Mouse (Mus musculus): ENCODE measurements around the gene Vwa8. TPM values are rescaled to one million over a fixed set of nuclear protein-coding genes. Genes with fewer than 3 reads are reported as not detected.

Vwa8 gene
- 100 to 1,000 TPM in 24 of 26 experiments, 10 to 100 TPM in 2; 81.2 to 225 (median 145) TPM for total RNA-seq (2018; cell fraction: chromatin; rRNA removed)
- 10 to 100 TPM; 16.5 to 43.5 (median 27.6) TPM for total RNA-seq (2018; cell fraction: cytosol; rRNA removed)
- 100 to 1,000 TPM in 3 of 26 experiments, 10 to 100 TPM in 23; 36.0 to 129 (median 69.1) TPM for total RNA-seq (2018; cell fraction: nucleus; rRNA removed)
- 22.3 to 41.6 TPM (median 22.7 TPM) in 3 replicates for polyA plus RNA-seq (2018)

GRCm38 (mm10) chr14:78848941-78849911 is at the start of gene Vwa8:
Gene Vwa8, plus strand, starts transcription at chr14:78849052.
- Histone ChIP-seq H3K79me2 (ENCODE audit: inconsistent target) (peaks cover 39% of the 10 kb centered on the region), H3K27ac (peak within 1 kb of the TSS; percentile 37), H3K36me3 (ENCODE audit: inconsistent target) (no peaks in the 10 kb centered on the region), H3K4me3 (ENCODE audit: inconsistent target) (peak within 1 kb of the TSS; percentile 50)
- WGBS (ENCODE audit: missing documents): 2% methylated on average over 56 of the region's 61 CpGs

DNA sequence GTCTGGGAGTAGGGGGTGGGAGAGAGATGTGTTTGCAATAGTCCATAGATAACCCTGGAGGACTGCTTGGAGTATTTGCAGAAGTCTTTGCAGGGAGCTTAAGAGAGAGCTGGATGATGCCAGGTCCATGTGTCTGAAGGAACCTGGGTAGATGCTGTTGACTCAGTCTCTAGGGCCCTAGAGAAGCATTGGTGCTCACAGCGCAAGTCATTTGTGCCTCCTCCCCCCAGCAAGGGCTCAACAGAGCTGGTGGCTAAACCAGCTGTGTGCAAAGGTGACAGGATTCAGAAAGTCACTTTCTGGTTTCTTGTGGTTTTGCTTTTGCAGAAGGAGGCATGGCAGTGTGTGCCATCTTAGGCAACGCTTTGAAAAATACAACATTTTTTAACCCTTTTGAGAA is 46.5 kb upstream of the Vwa8 start:
- WGBS (ENCODE audit: missing documents): 49% methylated on average over 2 of the region's 2 CpGs
- Histone ChIP-seq H3K4me3 (ENCODE audit: inconsistent target) (no peak overlapping the region), H3K79me2 (ENCODE audit: inconsistent target) (no peaks in the 10 kb centered on the region), H3K36me3 (ENCODE audit: inconsistent target) (no peaks in the 10 kb centered on the region), H3K27ac (no peak overlapping the region)

DNA sequence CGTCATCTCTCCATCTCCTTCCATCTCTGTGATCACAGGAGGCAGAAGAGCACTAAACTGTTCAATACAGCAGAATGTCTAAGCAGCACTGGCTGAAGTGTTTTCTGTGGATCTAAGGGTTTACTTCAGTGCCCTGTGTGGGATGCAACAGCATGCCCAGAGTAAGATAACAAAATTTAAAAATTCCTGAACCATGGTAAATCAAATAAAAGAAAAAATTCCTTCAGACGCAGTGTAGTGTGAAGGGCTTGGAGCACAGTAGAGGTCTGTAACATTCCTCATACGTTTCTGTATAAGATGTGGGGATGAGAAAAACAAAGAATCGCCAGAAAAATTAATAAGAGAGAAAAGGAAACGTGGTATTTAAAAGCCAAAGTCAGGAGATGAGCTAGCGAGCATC is 44.9 kb upstream of the Vwa8 start:
- Histone ChIP-seq H3K27ac (no peak overlapping the region), H3K36me3 (ENCODE audit: inconsistent target) (no peaks in the 10 kb centered on the region), H3K4me3 (ENCODE audit: inconsistent target) (no peak overlapping the region), H3K79me2 (ENCODE audit: inconsistent target) (no peaks in the 10 kb centered on the region)
- 94% methylated on average over 6 of the region's 6 CpGs for WGBS (ENCODE audit: missing documents)

GRCm38 (mm10) chr14:78812896-78813295 is 36.0 kb upstream of the Vwa8 start:
- WGBS (ENCODE audit: missing documents): 91% methylated on average over 2 of the region's 2 CpGs
- Histone ChIP-seq H3K79me2 (ENCODE audit: inconsistent target) (no peaks in the 10 kb centered on the region), H3K36me3 (ENCODE audit: inconsistent target) (no peaks in the 10 kb centered on the region), H3K4me3 (ENCODE audit: inconsistent target) (no peak overlapping the region), H3K27ac (no peak overlapping the region)

DNA sequence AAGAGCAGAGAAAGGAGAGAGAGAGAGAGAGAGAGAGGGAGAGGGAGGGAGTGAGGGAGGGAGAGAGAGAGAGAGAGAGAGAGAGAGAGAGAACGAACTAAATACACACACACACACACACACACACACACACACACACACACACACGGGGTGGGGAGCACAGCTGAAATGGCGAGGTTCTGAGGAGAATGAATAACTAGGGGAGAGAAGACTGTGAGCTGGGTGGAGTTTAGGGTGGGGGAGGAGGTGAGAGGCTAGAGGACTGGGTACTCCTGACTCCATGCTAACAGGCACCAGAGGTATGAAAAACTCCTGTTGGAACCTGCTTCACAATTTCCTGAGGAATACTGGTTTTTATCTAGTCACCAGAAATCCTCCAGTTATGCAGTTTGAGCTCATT is 32.4 kb upstream of the Vwa8 start:
- Histone ChIP-seq H3K27ac (no peak overlapping the region), H3K4me3 (ENCODE audit: inconsistent target) (no peak overlapping the region), H3K79me2 (ENCODE audit: inconsistent target) (no peaks in the 10 kb centered on the region), H3K36me3 (ENCODE audit: inconsistent target) (no peaks in the 10 kb centered on the region)
- no CpG with 5 or more reads among the region's 3 CpGs for WGBS (ENCODE audit: missing documents)

GRCm38 (mm10) chr14:78817651-78818050 is 31.2 kb upstream of the Vwa8 start:
- Histone ChIP-seq H3K36me3 (ENCODE audit: inconsistent target) (no peaks in the 10 kb centered on the region), H3K4me3 (ENCODE audit: inconsistent target) (no peak overlapping the region), H3K79me2 (ENCODE audit: inconsistent target) (no peaks in the 10 kb centered on the region), H3K27ac (no peak overlapping the region)
- 96% methylated on average over 3 of the region's 3 CpGs for WGBS (ENCODE audit: missing documents)

- Histone ChIP-seq H3K4me3 (ENCODE audit: inconsistent target) (no peak overlapping the region), H3K27ac (no peak overlapping the region), H3K36me3 (ENCODE audit: inconsistent target) (no peaks in the 10 kb centered on the region), H3K79me2 (ENCODE audit: inconsistent target) (no peaks in the 10 kb centered on the region)
- WGBS (ENCODE audit: missing documents): 77% methylated on average over 2 of the region's 3 CpGs
Observed at GRCm38 (mm10) chr14:78818406-78818805, 30.4 kb upstream of the Vwa8 start.

DNA sequence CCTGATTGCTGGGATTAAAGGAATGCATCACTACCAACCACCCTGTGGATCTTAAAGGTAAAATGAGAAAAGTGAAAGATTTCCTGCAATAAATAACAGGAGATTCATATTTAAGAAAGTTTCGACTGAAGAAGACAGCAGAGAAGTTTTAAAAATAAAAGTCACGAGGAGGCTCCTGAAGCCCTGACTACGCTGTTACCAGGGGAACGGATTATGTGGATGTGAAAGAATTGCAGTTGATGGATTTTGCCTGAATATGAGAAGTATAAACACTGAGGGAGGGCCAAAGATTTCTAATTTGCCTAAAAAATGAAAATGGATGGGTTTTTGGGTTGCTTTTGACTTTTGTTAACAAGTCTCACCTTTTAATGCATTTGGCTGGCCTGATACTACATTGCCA is 24.8 kb upstream of the Vwa8 start:
- WGBS (ENCODE audit: missing documents): 78% methylated on average over 4 of the region's 4 CpGs
- Histone ChIP-seq H3K36me3 (ENCODE audit: inconsistent target) (no peaks in the 10 kb centered on the region), H3K27ac (no peak overlapping the region), H3K79me2 (ENCODE audit: inconsistent target) (no peaks in the 10 kb centered on the region), H3K4me3 (ENCODE audit: inconsistent target) (no peak overlapping the region)

DNA sequence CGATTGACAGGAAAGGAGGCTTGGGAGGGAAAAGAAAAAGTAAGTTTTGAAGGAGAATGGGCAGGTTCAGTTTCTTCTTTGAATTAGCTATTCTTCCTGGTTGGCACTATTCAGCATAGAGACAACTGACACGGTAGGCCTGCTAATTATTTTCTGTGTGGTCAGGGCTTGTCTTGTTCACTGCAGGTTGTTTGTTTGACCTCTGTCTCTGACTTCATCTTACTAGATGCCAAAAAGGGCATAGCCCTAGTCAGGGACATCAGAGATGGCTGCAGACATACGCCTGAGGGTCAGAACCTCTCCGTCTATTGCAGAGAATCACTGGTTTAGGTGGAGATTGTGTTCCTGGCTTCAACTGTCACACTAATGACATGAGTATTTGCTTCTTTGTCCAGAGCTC is 24.3 kb upstream of the Vwa8 start:
- 93% methylated on average over 4 of the region's 4 CpGs for WGBS (ENCODE audit: missing documents)
- Histone ChIP-seq H3K36me3 (ENCODE audit: inconsistent target) (no peaks in the 10 kb centered on the region), H3K79me2 (ENCODE audit: inconsistent target) (no peaks in the 10 kb centered on the region), H3K27ac (no peak overlapping the region), H3K4me3 (ENCODE audit: inconsistent target) (no peak overlapping the region)

DNA sequence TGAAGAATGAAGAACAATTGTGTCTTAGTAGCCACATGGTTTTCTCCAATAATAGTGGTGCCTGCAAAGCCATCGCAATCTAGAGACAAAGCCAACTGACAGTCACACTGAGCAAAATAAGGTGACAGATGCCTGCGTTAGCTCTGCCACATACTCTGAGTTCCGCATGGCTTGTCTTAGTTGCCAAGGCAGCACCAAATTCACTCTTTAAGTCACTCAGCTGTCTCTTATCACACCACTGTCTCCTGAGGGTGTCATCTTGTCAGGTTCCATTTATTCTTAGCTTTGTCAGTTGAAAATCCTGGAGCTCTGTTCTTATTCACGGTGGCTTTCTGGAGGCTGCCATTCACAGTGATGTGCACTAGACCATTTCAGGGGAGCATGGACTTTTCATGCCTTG is 17.7 kb upstream of the Vwa8 start:
- WGBS (ENCODE audit: missing documents): 95% methylated on average over 4 of the region's 4 CpGs
- Histone ChIP-seq H3K4me3 (ENCODE audit: inconsistent target) (no peak overlapping the region), H3K27ac (no peak overlapping the region), H3K36me3 (ENCODE audit: inconsistent target) (no peaks in the 10 kb centered on the region), H3K79me2 (ENCODE audit: inconsistent target) (no peaks in the 10 kb centered on the region)

DNA sequence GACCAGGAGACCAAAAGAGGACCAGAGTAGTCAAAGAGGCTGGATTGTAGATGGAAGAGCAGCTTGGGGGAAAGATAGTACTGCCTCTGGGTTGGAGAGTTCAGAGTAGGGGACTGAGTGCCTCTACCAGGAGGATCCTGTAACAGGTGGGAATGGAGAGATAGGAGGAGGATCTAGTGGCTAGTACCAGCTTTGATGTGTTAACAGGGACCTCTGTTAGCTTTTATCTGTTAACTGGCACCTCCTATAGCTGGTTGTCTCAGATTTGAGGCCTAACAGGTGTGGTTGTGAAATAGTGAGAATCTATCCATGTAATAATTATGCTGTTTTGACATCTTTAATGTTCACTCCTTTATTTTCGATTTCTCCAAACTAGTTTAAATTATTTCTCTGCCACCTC is 904 bp upstream of the Vwa8 start:
- H3K27ac ChIP-seq: no peak overlapping the region
- 100% methylated on average over 1 of the region's 1 CpGs for WGBS (ENCODE audit: missing documents)
- no peak overlapping the region for H3K4me3 ChIP-seq (ENCODE audit: inconsistent target)
- H3K79me2 ChIP-seq (ENCODE audit: inconsistent target): peaks cover 26% of the 10 kb centered on the region
- H3K36me3 ChIP-seq (ENCODE audit: inconsistent target): no peaks in the 10 kb centered on the region

GRCm38 (mm10) chr14:78848477-78848876 is 375 bp upstream of the Vwa8 start:
- WGBS (ENCODE audit: missing documents): 8% methylated on average over 3 of the region's 3 CpGs
- Histone ChIP-seq H3K27ac (no peak overlapping the region), H3K79me2 (ENCODE audit: inconsistent target) (peaks cover 31% of the 10 kb centered on the region), H3K4me3 (ENCODE audit: inconsistent target) (peak overlapping the region; percentile 50), H3K36me3 (ENCODE audit: inconsistent target) (no peaks in the 10 kb centered on the region)

DNA sequence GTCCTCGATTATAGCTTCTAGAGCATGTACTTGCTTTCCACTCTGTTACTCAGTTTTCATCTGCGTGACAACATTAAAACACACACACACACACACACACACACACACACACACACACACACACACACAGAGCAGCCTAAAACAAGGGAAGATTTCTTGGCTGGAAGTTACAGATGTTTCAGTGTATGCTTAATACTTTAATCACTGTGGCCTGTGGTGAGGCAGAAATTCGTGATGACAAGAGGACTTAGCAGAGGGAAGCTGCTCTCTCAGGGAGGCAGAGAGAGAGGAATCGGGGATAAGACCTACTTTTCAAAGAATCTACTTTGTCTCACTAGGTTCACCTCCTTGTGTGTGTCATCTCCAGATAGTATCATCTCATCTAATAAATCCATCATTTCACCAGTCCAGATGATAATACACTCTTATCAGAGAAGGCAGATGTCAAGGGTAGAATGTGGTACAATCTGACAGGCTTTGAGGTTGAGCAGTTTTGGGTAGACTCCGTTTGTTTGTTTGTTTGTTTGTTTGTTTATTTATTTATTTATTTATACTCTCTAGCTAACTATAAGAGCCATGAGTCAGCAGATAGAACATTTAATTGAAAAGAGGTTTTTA is 1.2 kb downstream of the Vwa8 start:
- H3K36me3 ChIP-seq (ENCODE audit: inconsistent target): no peaks in the 10 kb centered on the region
- H3K4me3 ChIP-seq (ENCODE audit: inconsistent target): peak overlapping the region; percentile 50; the same call in 1 of the 2 replicates
- H3K79me2 ChIP-seq (ENCODE audit: inconsistent target): peaks cover 43% of the 10 kb centered on the region
- 0 out of 2 replicates have a peak overlapping the region, but pooled peaks have one; percentile 37 for H3K27ac ChIP-seq
- 58% methylated on average over 5 of the region's 5 CpGs for WGBS (ENCODE audit: missing documents)

DNA sequence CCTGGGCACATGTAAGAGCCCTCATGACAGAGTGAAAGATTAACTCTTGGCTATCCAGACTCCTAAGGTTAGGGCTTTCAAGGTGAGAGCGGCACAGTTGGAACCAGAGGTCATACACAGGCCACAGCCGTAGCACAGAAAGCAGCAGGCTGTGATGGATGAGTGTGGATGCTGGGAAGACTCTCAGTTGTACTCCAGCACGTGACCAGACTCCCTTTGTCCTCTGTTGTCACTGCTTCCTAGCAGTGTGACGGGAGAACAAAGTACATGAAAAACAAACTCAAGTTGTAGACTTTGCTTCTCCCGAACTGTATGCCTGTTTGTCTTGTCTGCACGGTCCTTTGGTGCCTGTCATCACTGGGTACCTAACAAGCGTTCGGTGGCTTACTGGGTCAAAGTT is 1.8 kb downstream of the Vwa8 start:
- H3K4me3 ChIP-seq (ENCODE audit: inconsistent target): no peak overlapping the region
- H3K27ac ChIP-seq: no peak overlapping the region
- no peaks in the 10 kb centered on the region for H3K36me3 ChIP-seq (ENCODE audit: inconsistent target)
- H3K79me2 ChIP-seq (ENCODE audit: inconsistent target): peaks cover 49% of the 10 kb centered on the region
- WGBS (ENCODE audit: missing documents): 98% methylated on average over 8 of the region's 8 CpGs

DNA sequence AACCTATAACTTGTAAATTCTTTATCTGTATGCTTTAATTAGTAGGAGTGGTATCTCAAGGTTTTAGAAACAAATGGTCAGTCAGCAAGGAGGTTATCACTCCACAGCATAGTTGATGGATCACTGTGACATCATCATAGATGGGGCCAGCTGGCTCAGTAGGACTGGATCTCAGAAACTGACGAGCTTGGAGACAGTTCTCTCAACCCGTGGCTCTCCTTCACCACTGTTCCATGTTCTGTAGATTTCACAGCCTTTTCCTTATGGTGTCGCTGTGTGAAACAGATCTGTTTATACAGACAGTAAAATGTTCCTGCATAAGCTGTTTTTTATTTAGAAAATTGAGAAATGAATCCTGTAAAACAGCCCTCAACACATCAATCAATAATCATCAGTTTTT is 2.5 kb downstream of the Vwa8 start:
- H3K27ac ChIP-seq: no peak overlapping the region

More for the DNA sequence above, 2.5 kb downstream of the Vwa8 start:
- Histone ChIP-seq H3K4me3 (ENCODE audit: inconsistent target) (no peak overlapping the region), H3K79me2 (ENCODE audit: inconsistent target) (peaks cover 51% of the 10 kb centered on the region), H3K36me3 (ENCODE audit: inconsistent target) (no peaks in the 10 kb centered on the region)
- WGBS (ENCODE audit: missing documents): 95% methylated on average over 3 of the region's 3 CpGs

Data from macrophage (primary cell).